Mouse (Mus musculus): ENCODE data around the gene Kif11.

The Kif11 gene

DNA sequence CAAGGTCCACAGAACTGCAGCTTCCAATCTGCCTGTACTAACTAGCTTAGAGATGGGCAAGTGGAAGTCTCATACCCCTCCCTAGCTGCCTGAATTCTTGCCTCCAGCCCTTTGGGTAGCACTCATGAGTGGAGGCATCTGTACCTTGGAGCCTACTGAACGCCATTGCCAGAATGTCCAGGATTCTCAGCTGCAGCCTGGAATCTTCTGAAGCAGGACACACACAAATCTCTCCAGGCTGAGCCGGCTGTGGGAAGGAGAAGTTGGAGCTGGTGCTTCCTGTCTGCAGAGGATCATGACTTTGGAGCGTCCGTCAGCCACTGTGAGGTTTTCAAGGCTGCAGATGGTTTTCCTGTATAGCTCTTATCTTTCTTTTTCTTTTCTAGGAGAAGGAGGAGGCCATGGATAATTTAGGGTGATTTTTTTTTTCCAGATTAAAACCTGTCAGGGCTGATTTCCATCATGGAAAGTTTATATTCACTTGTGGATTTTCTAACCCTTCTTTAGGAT is 67.5 kb downstream of the Kif11 start:
- DNase-seq (ENCODE audit: low spot score), result no peak

- no peak for DNase-seq (ENCODE audit: low spot score)
These were observed 72.0 kb downstream of the Kif11 start for GRCm38 (mm10) chr19:37448212-37448611.

- no peak for DNase-seq (ENCODE audit: low spot score)
These were observed 73.0 kb downstream of the Kif11 start for GRCm38 (mm10) chr19:37449246-37449645.

- no peak for DNase-seq (ENCODE audit: low spot score)
These were observed 79.3 kb downstream of the Kif11 start for GRCm38 (mm10) chr19:37455528-37455927.

- DNase-seq (ENCODE audit: low spot score), result no peak
These were observed 79.8 kb downstream of the Kif11 start for GRCm38 (mm10) chr19:37455961-37456360.

GRCm38 (mm10) chr19:37458013-37458412 is 81.8 kb downstream of the Kif11 start:
- DNase-seq (ENCODE audit: low spot score), result no peak

DNA sequence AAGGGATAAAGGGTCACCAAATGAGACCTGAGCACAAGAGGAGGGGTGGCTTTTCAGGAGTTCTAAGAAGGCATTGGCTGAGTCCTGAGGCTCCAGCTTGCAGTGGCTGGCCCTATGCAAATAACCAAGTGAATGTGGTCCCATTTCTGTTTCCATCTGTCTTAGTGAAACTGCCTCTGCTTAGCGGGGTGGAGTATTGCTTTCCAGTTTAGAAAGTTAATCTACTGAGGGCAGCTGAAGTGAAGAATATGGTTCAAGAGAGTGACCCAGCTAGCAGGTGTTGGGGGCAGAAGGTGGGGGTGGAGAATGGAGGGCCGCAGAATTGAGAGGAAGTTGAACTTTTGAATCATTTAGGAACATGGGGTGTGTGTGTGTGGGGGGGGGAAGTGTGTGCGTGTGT is 90.2 kb downstream of the Kif11 start:
- DNase-seq (ENCODE audit: low spot score), result peak; percentile 2

DNA sequence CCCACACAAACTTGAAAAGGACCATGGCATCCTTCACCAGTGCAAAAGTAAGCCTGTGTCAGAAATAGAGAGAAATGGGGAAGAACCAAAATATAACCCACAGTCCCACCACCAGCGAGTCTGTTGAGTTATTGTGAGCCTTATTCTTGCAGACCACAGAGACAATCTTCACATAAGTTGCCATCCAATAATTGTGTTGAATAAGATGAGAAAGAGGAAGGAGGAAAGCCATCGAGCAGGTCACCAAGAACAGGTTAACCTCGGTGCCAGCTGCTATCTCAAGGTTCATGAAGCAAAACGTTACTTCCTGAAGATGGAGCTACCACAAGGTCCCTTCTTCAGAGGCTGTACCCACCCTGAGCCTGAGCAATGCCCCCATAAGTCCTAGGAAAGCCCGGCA is 90.8 kb downstream of the Kif11 start:
- DNase-seq (ENCODE audit: low spot score), result no peak

DNA sequence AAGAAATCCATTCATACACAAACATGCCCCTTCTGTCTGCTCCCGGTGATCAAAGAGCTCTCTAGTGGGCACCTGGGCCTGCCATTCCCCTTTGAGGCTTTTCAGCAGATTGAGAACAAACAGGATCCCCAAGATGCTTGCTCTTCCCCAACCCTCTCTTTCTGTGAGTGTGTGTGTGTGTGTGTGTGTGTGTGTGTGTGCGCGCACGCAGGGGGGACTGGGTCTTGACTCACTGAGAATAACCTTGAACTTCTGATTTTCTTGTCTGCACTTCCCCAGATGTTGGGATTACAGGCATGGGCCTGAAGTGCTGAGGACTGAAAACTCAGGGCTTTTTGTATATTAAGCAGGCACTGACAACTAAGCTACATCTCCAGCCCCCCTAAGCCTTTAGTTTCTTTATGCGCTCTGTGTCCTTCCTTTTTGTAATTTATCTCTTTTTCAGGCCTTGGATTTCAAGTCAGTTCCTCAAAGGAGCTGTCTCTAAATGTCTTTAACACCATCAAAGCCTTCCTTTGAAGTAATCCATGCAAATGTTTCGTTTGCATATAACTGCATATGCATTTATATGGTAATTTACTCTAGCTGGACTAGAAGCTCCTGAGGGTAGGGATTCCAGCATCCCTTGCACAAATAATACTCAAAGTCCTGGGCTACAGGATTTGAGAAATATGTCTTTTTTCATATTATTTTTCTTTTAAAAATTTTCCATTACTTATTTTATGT is 92.8 kb downstream of the Kif11 start:
- DNase-seq (ENCODE audit: low spot score), result no peak
